Mouse (Mus musculus) CH12.LX (cell line): ENCODE measurements around the gene Shisa8.

ENCODE experiments used
- CTCF ChIP-seq, 2 experiments: IDR thresholded peaks in 1 of 2; conservative IDR thresholded peaks in 1 of 2; 2 replicates each; pipeline ENCODE4 v1.5.1; 2011 to 2012; ENCODE audit warnings: low read depth in 2 of 2, low read length in 2 of 2, improper control_type of control experiment in 1 of 2, inconsistent platforms in 1 of 2, mild to moderate bottlenecking in 1 of 2, moderate library complexity in 1 of 2
- E2F4 ChIP-seq: IDR thresholded peaks from 2 replicates; pipeline ENCODE4 v1.6.1; 2011; ENCODE audit warnings: low read depth, low read length, improper control_type of control experiment; ENCODE audit not compliant: insufficient replicate concordance
- EP300 ChIP-seq: IDR thresholded peaks from 2 replicates; pipeline ENCODE4 v1.6.1; 2011; ENCODE audit warnings: low read length, improper control_type of control experiment
- HCFC1 ChIP-seq: IDR thresholded peaks from 2 replicates; pipeline ENCODE4 v1.6.1; 2012; ENCODE audit warnings: low read depth, mild to moderate bottlenecking, inconsistent platforms, low read length, improper control_type of control experiment
- KAT2A ChIP-seq: IDR thresholded peaks from 2 replicates; pipeline ENCODE4 v1.6.1; 2012; ENCODE audit warnings: low read length, improper control_type of control experiment, inconsistent platforms; ENCODE audit not compliant: insufficient replicate concordance
- MAZ ChIP-seq: IDR thresholded peaks from 2 replicates; pipeline ENCODE4 v1.6.1; 2012; ENCODE audit warnings: low read depth, mild to moderate bottlenecking, inconsistent platforms, low read length, improper control_type of control experiment, moderate library complexity
- MXI1 ChIP-seq: IDR thresholded peaks from 2 replicates; pipeline ENCODE4 v1.6.1; 2011; ENCODE audit warnings: mild to moderate bottlenecking, low read depth, low read length, improper control_type of control experiment
- MYC ChIP-seq: IDR thresholded peaks from 2 replicates; pipeline ENCODE4 v1.6.1; 2011; ENCODE audit warnings: low read depth, mild to moderate bottlenecking, improper control_type of control experiment, low read length
- POLR2A ChIP-seq: IDR thresholded peaks from 2 replicates; pipeline ENCODE4 v1.6.1; 2011; ENCODE audit warnings: low read depth, mild to moderate bottlenecking, improper control_type of control experiment, low read length
- RCOR1 ChIP-seq: conservative IDR thresholded peaks from 2 replicates; pipeline ENCODE4 v1.6.1; 2012; ENCODE audit warnings: low read depth, mild to moderate bottlenecking, inconsistent platforms, low read length, improper control_type of control experiment
- TBP ChIP-seq: conservative IDR thresholded peaks from 2 replicates; pipeline ENCODE4 v1.6.1; 2011; ENCODE audit warnings: low read depth, low read length, improper control_type of control experiment
- TCF12 ChIP-seq: IDR thresholded peaks from 2 replicates; pipeline ENCODE4 v1.6.1; 2014; ENCODE audit warnings: low read depth, mild to moderate bottlenecking, inconsistent platforms, low read length, improper control_type of control experiment
- USF1 ChIP-seq: IDR thresholded peaks from 2 replicates; pipeline ENCODE4 v1.6.1; 2014; ENCODE audit warnings: low read depth, mild to moderate bottlenecking, inconsistent platforms, low read length, improper control_type of control experiment
- ZNF384 ChIP-seq: IDR thresholded peaks from 2 replicates; pipeline ENCODE4 v1.6.1; 2012; ENCODE audit warnings: low read depth, low read length, improper control_type of control experiment, inconsistent platforms

DNA sequence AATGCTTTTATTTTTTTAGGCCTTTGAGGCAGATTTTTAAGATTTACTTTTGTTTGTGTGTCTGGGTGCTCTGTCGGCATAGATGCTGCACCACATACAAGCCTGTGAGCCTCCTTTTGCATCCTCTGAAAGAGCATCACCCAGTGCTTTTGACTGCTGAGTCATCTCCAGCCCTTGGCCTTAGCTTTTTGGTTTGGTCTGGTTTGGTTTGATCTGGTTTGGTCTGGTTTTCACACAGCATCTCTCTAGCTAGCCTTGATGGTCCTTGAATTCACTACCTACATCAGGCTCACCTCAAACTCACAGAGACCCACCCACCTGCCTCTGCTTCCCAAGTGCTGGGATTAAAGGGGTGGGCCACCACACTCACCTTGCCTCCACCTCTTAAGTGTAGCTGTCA, 24.7 kb downstream of the Shisa8 start:
- TF ChIP-seq CTCF (conservative IDR thresholded peaks at IDR 0.05 in 1 of 2, IDR thresholded peaks at IDR 0.05 in 1 of 2; ENCODE audit: low read depth in 2 of 2, low read length in 2 of 2), result no peak
- no peak for TF ChIP-seq HCFC1
- TF ChIP-seq MXI1, result no peak
- no peak for TF ChIP-seq KAT2A
- no peak for TF ChIP-seq POLR2A
- TF ChIP-seq EP300, result no peak
- TF ChIP-seq TCF12, result no peak
- TF ChIP-seq MAZ, result no peak
- TF ChIP-seq E2F4, result no peak
- TF ChIP-seq USF1, result no peak
- no peak for TF ChIP-seq ZNF384
- no peak for TF ChIP-seq RCOR1
- no peak for TF ChIP-seq TBP
- no peak for TF ChIP-seq MYC
